Mouse (Mus musculus) retina, postnatal 1 day (tissue): Measurements from ENCODE around the gene Lpin1.

Experiments used
- DNase-seq: peaks from one replicate; pipeline ENCODE4 v3.0.0-alpha.2; 2012

The Lpin1 gene

GRCm38 (mm10) chr12:16570371-16571060 lies 40.2 kb downstream of the Lpin1 start:
- DNase-seq: no peak

GRCm38 (mm10) chr12:16568936-16569650 lies 41.7 kb downstream of the Lpin1 start:
- peak; percentile 36 for DNase-seq

GRCm38 (mm10) chr12:16568496-16568895 lies 42.3 kb downstream of the Lpin1 start:
- peak; percentile 83 for DNase-seq

GRCm38 (mm10) chr12:16568090-16568489 lies 42.7 kb downstream of the Lpin1 start:
- DNase-seq: no peak

GRCm38 (mm10) chr12:16563427-16563826 lies 47.3 kb downstream of the Lpin1 start:
- DNase-seq: peak; percentile 63

GRCm38 (mm10) chr12:16562647-16563046 lies 48.1 kb downstream of the Lpin1 start:
- DNase-seq: no peak

GRCm38 (mm10) chr12:16562181-16562580 lies 48.6 kb downstream of the Lpin1 start:
- no peak for DNase-seq

GRCm38 (mm10) chr12:16557271-16557670 lies 53.5 kb downstream of the Lpin1 start:
- DNase-seq: no peak

GRCm38 (mm10) chr12:16554171-16554570 lies 56.6 kb downstream of the Lpin1 start:
- no peak for DNase-seq

- no peak for DNase-seq
Observed at GRCm38 (mm10) chr12:16552108-16552771, 58.5 kb downstream of the Lpin1 start.

GRCm38 (mm10) chr12:16550983-16551454 lies 59.7 kb downstream of the Lpin1 start:
- peak; percentile 53 for DNase-seq

GRCm38 (mm10) chr12:16548824-16549375 lies 61.9 kb downstream of the Lpin1 start:
- no peak for DNase-seq

- no peak for DNase-seq
Observed at GRCm38 (mm10) chr12:16541606-16542005, 69.2 kb downstream of the Lpin1 start.

GRCm38 (mm10) chr12:16540712-16541111 lies 70.1 kb downstream of the Lpin1 start:
- no peak for DNase-seq

- DNase-seq: no peak
Observed at GRCm38 (mm10) chr12:16539965-16540661, 70.7 kb downstream of the Lpin1 start.

GRCm38 (mm10) chr12:16533331-16533828 lies 77.4 kb downstream of the Lpin1 start:
- peak; percentile 93 for DNase-seq

- DNase-seq: peak; percentile 24
Observed at GRCm38 (mm10) chr12:16532860-16533230, 77.9 kb downstream of the Lpin1 start.

- DNase-seq: no peak
Observed at GRCm38 (mm10) chr12:16531956-16532859, 78.6 kb downstream of the Lpin1 start.

GRCm38 (mm10) chr12:16528650-16529049 lies 82.1 kb downstream of the Lpin1 start:
- DNase-seq: no peak

- DNase-seq: no peak
Observed at GRCm38 (mm10) chr12:16527941-16528340, 82.8 kb downstream of the Lpin1 start.

GRCm38 (mm10) chr12:16526862-16527261 lies 83.9 kb downstream of the Lpin1 start:
- no peak for DNase-seq
